Mouse (Mus musculus): ENCODE results near the gene Prm3.
A peak's percentile ranks its signal among the peaks of the same experiment; 100 is the strongest.

The Prm3 gene

GRCm38 (mm10) chr16:10771769-10772510 is 18.8 kb downstream of the Prm3 start:
- Histone ChIP-seq H3K4me3 (replicated peaks; ENCODE audit: low read length) (no peak overlapping the region), H3K9me3 (ENCODE audit: low read length) (no peaks in the 10 kb centered on the region), H3K27me3 (ENCODE audit: insufficient read depth, low read length) (peaks cover 46% of the 10 kb centered on the region), H3K4me1 (replicated peaks; ENCODE audit: low read depth, low read length) (peaks cover 8% of the 10 kb centered on the region; the same call in 1 of the 2 replicates), H3K36me3 (ENCODE audit: insufficient read depth, low read length) (no peaks in the 10 kb centered on the region)
- TF ChIP-seq POU5F1 (IDR thresholded peaks at IDR 0.05; ENCODE audit: borderline replicate concordance, low read length) (no peak), CTCF (conservative IDR thresholded peaks at IDR 0.05; ENCODE audit: low read length) (no peak), NANOG (IDR thresholded peaks at IDR 0.05; ENCODE audit: borderline replicate concordance, low read length) (no peak)

- peaks cover 8% of the 10 kb centered on the region; the same call in 1 of the 2 replicates for H3K4me1 ChIP-seq (replicated peaks; ENCODE audit: low read depth, low read length)
- H3K27me3 ChIP-seq (ENCODE audit: insufficient read depth, low read length), result peaks cover 37% of the 10 kb centered on the region
- H3K36me3 ChIP-seq (ENCODE audit: insufficient read depth, low read length), result no peaks in the 10 kb centered on the region
- TF ChIP-seq CTCF (conservative IDR thresholded peaks at IDR 0.05; ENCODE audit: low read length) (no peak), POU5F1 (IDR thresholded peaks at IDR 0.05; ENCODE audit: borderline replicate concordance, low read length) (no peak), NANOG (IDR thresholded peaks at IDR 0.05; ENCODE audit: borderline replicate concordance, low read length) (no peak)
- no peaks in the 10 kb centered on the region for H3K9me3 ChIP-seq (ENCODE audit: low read length)
- no peak overlapping the region for H3K4me3 ChIP-seq (replicated peaks; ENCODE audit: low read length)
Measured at GRCm38 (mm10) chr16:10770531-10771325, 20.0 kb downstream of the Prm3 start.

DNA sequence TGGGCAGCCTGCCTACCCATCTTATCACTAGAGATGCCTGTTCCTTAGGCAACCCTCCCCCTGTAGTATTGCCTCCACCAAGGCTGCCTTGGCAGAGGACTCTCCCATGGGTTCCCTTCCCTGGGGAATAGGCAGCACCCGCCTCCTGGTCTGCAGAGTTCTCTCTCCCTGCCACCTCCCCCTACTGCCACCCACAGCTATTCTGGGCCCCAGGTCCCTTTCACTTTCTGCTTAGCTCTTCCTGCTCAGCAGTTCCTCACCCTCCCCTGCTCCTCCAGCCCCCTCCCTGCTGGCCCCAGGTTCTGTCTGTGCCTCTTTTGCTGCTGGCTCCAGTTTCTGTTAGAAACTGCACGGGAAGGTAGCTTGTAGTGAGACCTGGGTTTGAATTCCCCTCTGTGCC is 21.1 kb downstream of the Prm3 start:
- Histone ChIP-seq H3K36me3 (ENCODE audit: insufficient read depth, low read length) (no peaks in the 10 kb centered on the region), H3K4me3 (replicated peaks; ENCODE audit: low read length) (no peak overlapping the region), H3K4me1 (replicated peaks; ENCODE audit: low read depth, low read length) (peaks cover 8% of the 10 kb centered on the region; the same call in 1 of the 2 replicates), H3K27me3 (ENCODE audit: insufficient read depth, low read length) (peaks cover 41% of the 10 kb centered on the region), H3K9me3 (ENCODE audit: low read length) (no peaks in the 10 kb centered on the region)
- TF ChIP-seq CTCF (conservative IDR thresholded peaks at IDR 0.05; ENCODE audit: low read length), result no peak
- TF ChIP-seq POU5F1 (IDR thresholded peaks at IDR 0.05; ENCODE audit: borderline replicate concordance, low read length), result no peak
- no peak for TF ChIP-seq NANOG (IDR thresholded peaks at IDR 0.05; ENCODE audit: borderline replicate concordance, low read length)

- TF ChIP-seq POU5F1 (IDR thresholded peaks at IDR 0.05; ENCODE audit: borderline replicate concordance, low read length) (no peak), CTCF (conservative IDR thresholded peaks at IDR 0.05; ENCODE audit: low read length) (no peak), NANOG (IDR thresholded peaks at IDR 0.05; ENCODE audit: borderline replicate concordance, low read length) (no peak)
- Histone ChIP-seq H3K27me3 (ENCODE audit: insufficient read depth, low read length) (peaks cover 43% of the 10 kb centered on the region), H3K36me3 (ENCODE audit: insufficient read depth, low read length) (no peaks in the 10 kb centered on the region), H3K9me3 (ENCODE audit: low read length) (no peaks in the 10 kb centered on the region), H3K4me3 (replicated peaks; ENCODE audit: low read length) (no peak overlapping the region), H3K4me1 (replicated peaks; ENCODE audit: low read depth, low read length) (peaks cover 8% of the 10 kb centered on the region; the same call in 1 of the 2 replicates)
Measured at GRCm38 (mm10) chr16:10768821-10769220, 21.9 kb downstream of the Prm3 start.

DNA sequence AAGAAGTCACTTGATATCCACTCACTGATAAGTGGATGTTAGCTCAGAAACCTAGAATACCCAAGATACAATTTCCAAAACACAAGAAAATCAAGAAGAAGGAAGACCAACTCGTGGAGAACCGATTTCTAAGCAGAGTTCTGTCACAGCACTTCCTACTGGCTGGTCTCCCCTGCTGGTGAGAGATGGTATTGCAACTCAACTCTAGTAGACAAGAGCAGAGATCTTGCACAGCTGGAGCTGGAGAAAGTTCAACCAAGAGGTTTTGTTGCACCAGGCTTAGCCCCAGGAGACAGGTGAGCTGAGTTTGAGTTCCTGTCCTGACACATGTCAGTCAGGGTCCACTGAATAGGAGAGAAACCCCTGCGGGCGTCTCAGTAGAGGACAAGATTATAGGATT is 23.6 kb downstream of the Prm3 start:
- H3K9me3 ChIP-seq (ENCODE audit: low read length), result no peaks in the 10 kb centered on the region
- no peak for TF ChIP-seq NANOG (IDR thresholded peaks at IDR 0.05; ENCODE audit: borderline replicate concordance, low read length)
- TF ChIP-seq CTCF (conservative IDR thresholded peaks at IDR 0.05; ENCODE audit: low read length), result peak; percentile 93
- no peak for TF ChIP-seq POU5F1 (IDR thresholded peaks at IDR 0.05; ENCODE audit: borderline replicate concordance, low read length)
- peaks cover 51% of the 10 kb centered on the region for H3K27me3 ChIP-seq (ENCODE audit: insufficient read depth, low read length)
- H3K4me1 ChIP-seq (replicated peaks; ENCODE audit: low read depth, low read length), result peaks cover 8% of the 10 kb centered on the region; the same call in 1 of the 2 replicates
- no peak overlapping the region for H3K4me3 ChIP-seq (replicated peaks; ENCODE audit: low read length)
- no peaks in the 10 kb centered on the region for H3K36me3 ChIP-seq (ENCODE audit: insufficient read depth, low read length)

DNA sequence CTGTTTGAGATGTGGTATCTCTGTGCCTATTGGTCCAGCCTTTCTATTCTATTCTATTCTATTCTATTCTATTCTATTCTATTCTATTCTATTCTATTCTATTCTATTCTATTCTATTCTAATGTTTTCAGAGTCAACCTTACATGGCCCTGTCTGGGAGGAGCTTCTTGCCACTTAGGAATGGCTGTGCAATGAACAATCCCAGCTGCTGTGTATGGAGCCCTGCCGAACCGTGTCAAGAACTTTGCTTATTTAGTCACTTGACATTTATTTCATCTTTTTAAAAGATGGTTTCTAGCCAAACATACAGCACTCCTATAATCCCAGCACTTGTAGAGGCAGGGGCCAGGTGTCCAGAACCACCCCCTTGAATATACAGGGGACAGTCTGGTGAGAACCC is 26.4 kb downstream of the Prm3 start:
- Histone ChIP-seq H3K36me3 (ENCODE audit: insufficient read depth, low read length) (no peaks in the 10 kb centered on the region), H3K9me3 (ENCODE audit: low read length) (no peaks in the 10 kb centered on the region), H3K4me1 (replicated peaks; ENCODE audit: low read depth, low read length) (peaks cover 16% of the 10 kb centered on the region), H3K4me3 (replicated peaks; ENCODE audit: low read length) (no peak overlapping the region), H3K27me3 (ENCODE audit: insufficient read depth, low read length) (peaks cover 65% of the 10 kb centered on the region)
- no peak for TF ChIP-seq NANOG (IDR thresholded peaks at IDR 0.05; ENCODE audit: borderline replicate concordance, low read length)
- TF ChIP-seq POU5F1 (IDR thresholded peaks at IDR 0.05; ENCODE audit: borderline replicate concordance, low read length), result no peak
- no peak for TF ChIP-seq CTCF (conservative IDR thresholded peaks at IDR 0.05; ENCODE audit: low read length)

- Histone ChIP-seq H3K9me3 (ENCODE audit: low read length) (no peaks in the 10 kb centered on the region), H3K4me1 (replicated peaks; ENCODE audit: low read depth, low read length) (peaks cover 17% of the 10 kb centered on the region), H3K36me3 (ENCODE audit: insufficient read depth, low read length) (no peaks in the 10 kb centered on the region), H3K27me3 (ENCODE audit: insufficient read depth, low read length) (peaks cover 67% of the 10 kb centered on the region), H3K4me3 (replicated peaks; ENCODE audit: low read length) (no peak overlapping the region)
- TF ChIP-seq NANOG (IDR thresholded peaks at IDR 0.05; ENCODE audit: borderline replicate concordance, low read length) (no peak), POU5F1 (IDR thresholded peaks at IDR 0.05; ENCODE audit: borderline replicate concordance, low read length) (no peak), CTCF (conservative IDR thresholded peaks at IDR 0.05; ENCODE audit: low read length) (no peak)
Measured at GRCm38 (mm10) chr16:10763540-10764264, 27.0 kb downstream of the Prm3 start.

Data from E14TG2a.4 (cell line).